Mouse (Mus musculus) liver, embryonic 18 days (tissue): ENCODE measurements around the gene Olfr427. TPM values are rescaled to one million over a fixed set of nuclear protein-coding genes. Genes with fewer than 3 reads are reported as not detected.

Experiments
- polyA plus RNA-seq: library from polyadenylated mRNA; depleted of rRNA; stranded (reverse); fragments of >200 nt; gene quantifications from 2 replicates; pipeline ENCODE4 v1.2.3, GENCODE M21; 2012; rRNA removed

Gene Olfr427
- not detected in 2 replicates for polyA plus RNA-seq

DNA sequence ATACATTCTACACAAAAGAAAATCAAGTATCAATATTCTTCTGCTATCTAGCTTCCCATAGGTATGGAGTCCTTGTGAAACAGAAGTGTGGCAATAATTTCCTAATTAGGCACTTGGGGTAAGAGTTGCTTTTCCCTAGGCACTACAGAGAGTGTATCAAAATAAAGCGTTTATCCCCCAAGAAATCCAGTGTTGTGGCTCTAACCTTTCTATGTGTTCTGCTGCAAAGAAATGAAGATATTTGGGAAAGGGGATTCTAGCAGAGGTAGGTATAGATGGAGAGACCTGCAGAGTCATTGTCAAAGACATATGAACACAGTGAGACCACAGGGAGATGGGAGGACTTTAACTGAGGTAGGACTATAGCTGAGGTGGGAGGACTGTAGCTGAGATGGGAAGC is at the start of gene Olfr427:
Gene Olfr427, plus strand, starts transcription at position 301 of the 400 bp plus-strand sequence.

GRCm38 (mm10) chr1:174048893-174049292 is 47.8 kb upstream of the Olfr427 start, which contains the start of gene Olfr432:
TSS of gene Olfr432 (plus strand) at chr1:174049205.

GRCm38 (mm10) chr1:174066305-174066704 is 30.4 kb upstream of the Olfr427 start, which contains the start of gene Olfr430:
TSS of gene Olfr430 (plus strand) at chr1:174066605.

DNA sequence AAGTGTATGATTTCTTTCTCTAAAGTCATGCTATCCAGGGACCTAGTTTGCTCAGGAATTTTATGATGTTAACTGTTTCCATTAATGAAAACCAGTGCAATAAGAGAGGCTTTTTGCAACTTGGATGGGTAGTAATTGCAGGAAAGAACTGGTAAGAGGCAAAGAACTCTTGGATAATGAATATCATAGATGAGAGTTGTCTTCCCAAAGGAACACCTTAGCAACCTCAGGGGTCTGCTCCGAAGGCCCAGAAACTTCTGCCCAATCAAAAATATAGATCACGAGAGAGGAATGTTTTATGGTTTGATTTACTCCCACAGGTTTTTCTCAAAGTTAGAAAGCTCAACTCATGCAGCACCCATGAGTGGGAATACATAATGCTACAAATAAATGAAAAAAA is 12.7 kb upstream of the Olfr427 start, which contains the start of gene Olfr429:
Gene Olfr429, plus strand, starts transcription at position 301 of the 400 bp plus-strand sequence.

DNA sequence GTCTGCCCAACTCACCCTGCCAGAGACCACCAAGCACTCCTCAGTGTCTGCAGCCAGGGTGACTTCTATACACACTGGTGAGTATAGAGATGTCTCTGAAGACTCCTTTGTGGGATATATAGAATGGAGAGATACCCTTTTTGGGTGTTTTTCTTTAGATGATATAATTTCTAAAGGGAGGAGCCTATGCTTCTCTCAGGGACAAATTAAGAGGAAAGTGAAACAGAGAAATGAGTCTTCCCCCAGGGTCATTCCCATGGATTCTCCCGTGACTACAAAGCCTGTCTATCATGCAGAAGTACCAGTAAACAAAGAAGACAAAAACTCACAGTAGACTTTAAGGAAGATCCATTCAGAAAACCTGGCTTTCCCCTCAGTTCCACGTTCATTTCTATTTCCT is 24.4 kb downstream of the Olfr427 start, which contains the start of gene Olfr231:
Gene Olfr231, minus strand, starts transcription at position 101 of the 400 bp plus-strand sequence.

DNA sequence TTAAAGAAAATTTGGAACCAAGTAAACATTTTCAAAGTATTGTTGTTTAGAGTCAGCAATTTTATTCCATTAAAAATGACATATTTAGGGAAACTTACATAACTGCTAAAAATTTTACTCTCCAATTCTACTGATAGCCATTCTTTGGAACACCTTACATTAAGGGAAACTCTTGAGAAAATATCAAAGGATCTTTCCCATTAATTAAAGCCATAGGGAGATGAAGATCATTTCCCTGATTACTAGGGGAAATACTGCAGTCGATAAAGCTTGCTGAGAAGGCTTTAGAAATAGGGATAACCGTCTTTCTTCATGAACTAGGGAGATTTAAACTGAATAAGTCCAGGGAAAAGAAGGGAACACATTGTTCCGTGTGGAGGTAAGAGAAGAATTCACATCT is 34.5 kb downstream of the Olfr427 start, which contains the start of gene Olfr424:
Gene Olfr424, plus strand, starts transcription at position 301 of the 400 bp plus-strand sequence.

Other genes starting within 250 kb of the Olfr427 start
- 6.9 and 7.9 TPM in 2 replicates for gene Ifi211, start 183.8 kb upstream of the Olfr427 start, polyA plus RNA-seq
- 11.5 and 13.0 TPM in 2 replicates for gene Mndal, start 154.4 kb upstream of the Olfr427 start, polyA plus RNA-seq
- 6.8 and 8.2 TPM in 2 replicates for gene Ifi203, start 154.2 kb upstream of the Olfr427 start, polyA plus RNA-seq
- gene Ifi202b, start 114.1 kb upstream of the Olfr427 start, polyA plus RNA-seq, result not detected in 2 replicates
- gene Ifi205, start 65.1 kb upstream of the Olfr427 start, polyA plus RNA-seq, result 1.5 and 2.3 TPM in 2 replicates
- gene Olfr433, start 56.2 kb upstream of the Olfr427 start, polyA plus RNA-seq, result 0.18 and 0.19 TPM in 2 replicates
- 0.01 TPM in 2 replicates for gene Olfr432, start 47.7 kb upstream of the Olfr427 start, polyA plus RNA-seq
- gene Olfr430, start 30.3 kb upstream of the Olfr427 start, polyA plus RNA-seq, result not detected in 2 replicates
- not detected in 2 replicates for gene Olfr429, start 12.6 kb upstream of the Olfr427 start, polyA plus RNA-seq
- gene Olfr231, start 24.3 kb downstream of the Olfr427 start, polyA plus RNA-seq, result 0.02 TPM in 1 of 2 replicates, not detected in the other
- not detected in 2 replicates for gene Olfr424, start 34.6 kb downstream of the Olfr427 start, polyA plus RNA-seq
- gene Olfr420, start 58.7 kb downstream of the Olfr427 start, polyA plus RNA-seq, result not detected in 2 replicates
- 14.8 and 15.7 TPM in 2 replicates for gene Spta1, start 75.9 kb downstream of the Olfr427 start, polyA plus RNA-seq
- gene Olfr419, start 155.2 kb downstream of the Olfr427 start, polyA plus RNA-seq, result not detected in 2 replicates
- gene Mptx1, start 233.6 kb downstream of the Olfr427 start, polyA plus RNA-seq, result not detected in 2 replicates